Mouse (Mus musculus): ENCODE measurements around the gene Fam171b.

GRCm38 (mm10) chr2:83828895-83829539 is 16.6 kb downstream of the Fam171b start:
- TF ChIP-seq CTCF (IDR thresholded peaks at IDR 0.05; ENCODE audit: extremely low read depth, insufficient read length, insufficient replicate concordance, low read depth, low read length) (no peak), POLR2A (IDR thresholded peaks at IDR 0.05; ENCODE audit: low read depth, low read length) (no peak)
